Mouse (Mus musculus): Measurements from ENCODE around the gene Mylk4. TPM values are rescaled to one million over a fixed set of nuclear protein-coding genes. Genes with fewer than 3 reads are reported as not detected.

Mylk4 gene
- total RNA-seq, 2 experiments from 2014 or later, result 560 to 1,240 TPM

Other genes starting within 250 kb of the Mylk4 start
- 1 to 10 TPM; 5.8 to 7.5 TPM for gene Wrnip1, start 18.1 kb upstream of the Mylk4 start, total RNA-seq (2021)
- not detected for gene D930007J09Rik, start 18.9 kb upstream of the Mylk4 start, total RNA-seq (2021)
- gene Serpinb1a, start 67.2 kb upstream of the Mylk4 start, total RNA-seq (2021), result 1 to 10 TPM; 5.4 to 7.8 TPM
- 1 to 10 TPM; 2.7 to 4.1 TPM for gene Serpinb1c, start 114.3 kb upstream of the Mylk4 start, total RNA-seq (2021)
- 1 to 10 TPM; 2.4 to 5.1 TPM for gene Serpinb6b, start 181.3 kb upstream of the Mylk4 start, total RNA-seq (2021)
- 1 to 10 TPM; 2.2 TPM for gene Serpinb9, start 219.3 kb upstream of the Mylk4 start, total RNA-seq (2021)
- gene Serpinb9b, start 243.5 kb upstream of the Mylk4 start, total RNA-seq (2021), result not detected